Mouse (Mus musculus) CH12.LX (cell line): ENCODE measurements around the gene Tmem185b. TPM values are rescaled to one million over a fixed set of nuclear protein-coding genes. Genes with fewer than 3 reads are reported as not detected.

Experiments used
- DNase-seq: peaks from one replicate; pipeline ENCODE4 v3.0.0-alpha.2; 2013; ENCODE audit errors: extremely low read depth
- H3K27ac ChIP-seq: 2 replicates; pipeline ENCODE4 v1.5.1; 2012; ENCODE audit warnings: low read depth, mild to moderate bottlenecking, control low read depth, moderate library complexity; ENCODE audit not compliant: insufficient read depth
- H3K27me3 ChIP-seq: replicated peaks from 2 replicates; pipeline ENCODE3; 2012; ENCODE audit warnings: inconsistent platforms
- H3K36me3 ChIP-seq, 2 experiments: replicated peaks in 1 of 2; 2 replicates each; pipeline versions ENCODE3 to v1.6.1; 2012; ENCODE audit warnings: inconsistent platforms in 1 of 2, low read length in 1 of 2, mild to moderate bottlenecking in 1 of 2, mixed read lengths in 1 of 2, moderate library complexity in 1 of 2; ENCODE audit not compliant: control insufficient read depth in 1 of 2, insufficient read depth in 1 of 2
- H3K4me1 ChIP-seq, 2 experiments: 2 replicates each; pipeline ENCODE4 v1.6.1; 2012; ENCODE audit warnings: inconsistent platforms in 1 of 2, moderate library complexity in 1 of 2; ENCODE audit not compliant: insufficient read depth in 2 of 2, control insufficient read depth in 1 of 2
- H3K4me2 ChIP-seq: 2 replicates; pipeline ENCODE4 v1.6.1; 2012; ENCODE audit warnings: low read depth, mild to moderate bottlenecking, control low read depth; ENCODE audit not compliant: poor library complexity, insufficient read depth, severe bottlenecking
- H3K4me3 ChIP-seq, 3 experiments: fragments of 150-350 bp in 1 of 3; sonication (generic) in 1 of 3; replicated peaks in 1 of 3; 2 replicates each; pipeline versions ENCODE3 to v1.5.1; 2011 to 2012; ENCODE audit warnings: low read depth in 2 of 3, low read length in 2 of 3, mild to moderate bottlenecking in 2 of 3, moderate library complexity in 2 of 3, control low read depth in 1 of 3, improper control_type of control experiment in 1 of 3, inconsistent platforms in 1 of 3, mixed read lengths in 1 of 3; ENCODE audit not compliant: poor library complexity in 1 of 3
- H3K79me2 ChIP-seq: replicated peaks from 2 replicates; pipeline ENCODE4 v1.6.1; 2012; ENCODE audit warnings: mild to moderate bottlenecking, moderate library complexity; ENCODE audit not compliant: control insufficient read depth, poor library complexity, insufficient read depth, severe bottlenecking; ENCODE audit errors: extremely low read depth
- H3K9ac ChIP-seq: 2 replicates; pipeline ENCODE4 v1.6.1; 2012; ENCODE audit warnings: low read depth, mild to moderate bottlenecking, control low read depth, moderate library complexity; ENCODE audit not compliant: insufficient read depth
- H3K9me3 ChIP-seq: replicated peaks from 2 replicates; pipeline ENCODE3; 2012; ENCODE audit warnings: low read length, inconsistent platforms, mixed read lengths
- BHLHE40 ChIP-seq: IDR thresholded peaks from 2 replicates; pipeline ENCODE4 v1.6.1; 2011; ENCODE audit warnings: mild to moderate bottlenecking, low read depth, low read length, improper control_type of control experiment
- CHD1 ChIP-seq: IDR thresholded peaks from 2 replicates; pipeline ENCODE4 v1.6.1; 2012; ENCODE audit warnings: low read depth, low read length, improper control_type of control experiment, inconsistent platforms
- CHD2 ChIP-seq: IDR thresholded peaks from 2 replicates; pipeline ENCODE4 v1.6.1; 2011; ENCODE audit warnings: low read length, improper control_type of control experiment
- CTCF ChIP-seq, 2 experiments: IDR thresholded peaks in 1 of 2; conservative IDR thresholded peaks in 1 of 2; 2 replicates each; pipeline ENCODE4 v1.5.1; 2011 to 2012; ENCODE audit warnings: low read depth in 2 of 2, low read length in 2 of 2, improper control_type of control experiment in 1 of 2, inconsistent platforms in 1 of 2, mild to moderate bottlenecking in 1 of 2, moderate library complexity in 1 of 2
- E2F4 ChIP-seq: IDR thresholded peaks from 2 replicates; pipeline ENCODE4 v1.6.1; 2011; ENCODE audit warnings: low read depth, low read length, improper control_type of control experiment; ENCODE audit not compliant: insufficient replicate concordance
- ELF1 ChIP-seq: IDR thresholded peaks from 2 replicates; pipeline ENCODE4 v1.6.1; 2014; ENCODE audit warnings: low read depth, mild to moderate bottlenecking, inconsistent platforms, low read length, improper control_type of control experiment
- EP300 ChIP-seq: IDR thresholded peaks from 2 replicates; pipeline ENCODE4 v1.6.1; 2011; ENCODE audit warnings: low read length, improper control_type of control experiment
- ETS1 ChIP-seq: conservative IDR thresholded peaks from 2 replicates; pipeline ENCODE4 v1.6.1; 2012; ENCODE audit warnings: low read depth, mild to moderate bottlenecking, inconsistent platforms, low read length, improper control_type of control experiment, moderate library complexity
- GABPA ChIP-seq: IDR thresholded peaks from 2 replicates; pipeline ENCODE4 v1.6.1; 2012; ENCODE audit warnings: low read depth, low read length, improper control_type of control experiment, inconsistent platforms; ENCODE audit not compliant: insufficient replicate concordance
- HCFC1 ChIP-seq: IDR thresholded peaks from 2 replicates; pipeline ENCODE4 v1.6.1; 2012; ENCODE audit warnings: low read depth, mild to moderate bottlenecking, inconsistent platforms, low read length, improper control_type of control experiment
- IRF4 ChIP-seq: IDR thresholded peaks from 2 replicates; pipeline ENCODE4 v1.6.1; 2014; ENCODE audit warnings: low read depth, mild to moderate bottlenecking, inconsistent platforms, low read length, improper control_type of control experiment
- JUN ChIP-seq: IDR thresholded peaks from 2 replicates; pipeline ENCODE4 v1.6.1; 2011; ENCODE audit warnings: low read depth, mild to moderate bottlenecking, low read length, improper control_type of control experiment, moderate library complexity; ENCODE audit not compliant: insufficient read depth
- JUND ChIP-seq: conservative IDR thresholded peaks from 2 replicates; pipeline ENCODE4 v1.6.1; 2011; ENCODE audit warnings: low read depth, low read length, improper control_type of control experiment
- KAT2A ChIP-seq: IDR thresholded peaks from 2 replicates; pipeline ENCODE4 v1.6.1; 2012; ENCODE audit warnings: low read length, improper control_type of control experiment, inconsistent platforms; ENCODE audit not compliant: insufficient replicate concordance
- MAFK ChIP-seq: IDR thresholded peaks from 2 replicates; pipeline ENCODE4 v1.6.1; 2011; ENCODE audit warnings: low read length, improper control_type of control experiment; ENCODE audit not compliant: insufficient replicate concordance
- MAX ChIP-seq: IDR thresholded peaks from 2 replicates; pipeline ENCODE4 v1.6.1; 2011; ENCODE audit warnings: low read length, improper control_type of control experiment
- MAZ ChIP-seq: IDR thresholded peaks from 2 replicates; pipeline ENCODE4 v1.6.1; 2012; ENCODE audit warnings: low read depth, mild to moderate bottlenecking, inconsistent platforms, low read length, improper control_type of control experiment, moderate library complexity
- MEF2A ChIP-seq: IDR thresholded peaks from 2 replicates; pipeline ENCODE4 v1.6.1; 2014; ENCODE audit warnings: low read depth, mild to moderate bottlenecking, inconsistent platforms, low read length, improper control_type of control experiment, borderline replicate concordance
- MXI1 ChIP-seq: IDR thresholded peaks from 2 replicates; pipeline ENCODE4 v1.6.1; 2011; ENCODE audit warnings: mild to moderate bottlenecking, low read depth, low read length, improper control_type of control experiment
- MYC ChIP-seq: IDR thresholded peaks from 2 replicates; pipeline ENCODE4 v1.6.1; 2011; ENCODE audit warnings: low read depth, mild to moderate bottlenecking, improper control_type of control experiment, low read length
- NELFE ChIP-seq: IDR thresholded peaks from 2 replicates; pipeline ENCODE4 v1.6.1; 2011; ENCODE audit warnings: low read depth, low read length, improper control_type of control experiment
- NRF1 ChIP-seq: IDR thresholded peaks from 2 replicates; pipeline ENCODE4 v1.6.1; 2014; ENCODE audit warnings: low read depth, mild to moderate bottlenecking, inconsistent platforms, low read length, improper control_type of control experiment, moderate library complexity
- PAX5 ChIP-seq: IDR thresholded peaks from 2 replicates; pipeline ENCODE4 v1.6.1; 2012; ENCODE audit warnings: low read length, inconsistent platforms, mixed read lengths
- POLR2A ChIP-seq: IDR thresholded peaks from 2 replicates; pipeline ENCODE4 v1.6.1; 2011; ENCODE audit warnings: low read depth, mild to moderate bottlenecking, improper control_type of control experiment, low read length
- POLR2AphosphoS2 ChIP-seq: IDR thresholded peaks from 2 replicates; pipeline ENCODE4 v1.6.1; 2011; ENCODE audit warnings: low read depth, low read length, improper control_type of control experiment
- RAD21 ChIP-seq: IDR thresholded peaks from 2 replicates; pipeline ENCODE4 v1.6.1; 2011; ENCODE audit warnings: low read depth, mild to moderate bottlenecking, low read length, improper control_type of control experiment, moderate library complexity
- RCOR1 ChIP-seq: conservative IDR thresholded peaks from 2 replicates; pipeline ENCODE4 v1.6.1; 2012; ENCODE audit warnings: low read depth, mild to moderate bottlenecking, inconsistent platforms, low read length, improper control_type of control experiment
- SIN3A ChIP-seq: IDR thresholded peaks from 2 replicates; pipeline ENCODE4 v1.6.1; 2012; ENCODE audit warnings: low read length, improper control_type of control experiment, inconsistent platforms
- SMC3 ChIP-seq: IDR thresholded peaks from 2 replicates; pipeline ENCODE4 v1.6.1; 2011; ENCODE audit warnings: low read depth, low read length, improper control_type of control experiment
- TBP ChIP-seq: conservative IDR thresholded peaks from 2 replicates; pipeline ENCODE4 v1.6.1; 2011; ENCODE audit warnings: low read depth, low read length, improper control_type of control experiment
- TCF12 ChIP-seq: IDR thresholded peaks from 2 replicates; pipeline ENCODE4 v1.6.1; 2014; ENCODE audit warnings: low read depth, mild to moderate bottlenecking, inconsistent platforms, low read length, improper control_type of control experiment
- UBTF ChIP-seq: IDR thresholded peaks from 2 replicates; pipeline ENCODE4 v1.6.1; 2012; ENCODE audit warnings: low read depth, mild to moderate bottlenecking, inconsistent platforms, low read length, improper control_type of control experiment, moderate library complexity
- USF1 ChIP-seq: IDR thresholded peaks from 2 replicates; pipeline ENCODE4 v1.6.1; 2014; ENCODE audit warnings: low read depth, mild to moderate bottlenecking, inconsistent platforms, low read length, improper control_type of control experiment
- USF2 ChIP-seq: conservative IDR thresholded peaks from 2 replicates; pipeline ENCODE4 v1.6.1; 2011; ENCODE audit warnings: low read depth, low read length, improper control_type of control experiment
- ZC3H11A ChIP-seq: IDR thresholded peaks from 2 replicates; pipeline ENCODE4 v1.6.1; 2012; ENCODE audit warnings: low read depth, mild to moderate bottlenecking, inconsistent platforms, low read length, improper control_type of control experiment
- ZKSCAN1 ChIP-seq: IDR thresholded peaks from 2 replicates; pipeline ENCODE4 v1.6.1; 2012; ENCODE audit warnings: low read depth, inconsistent platforms, low read length, improper control_type of control experiment, borderline replicate concordance
- ZMIZ1 ChIP-seq: IDR thresholded peaks from 2 replicates; pipeline ENCODE4 v1.6.1; 2012; ENCODE audit warnings: low read depth, mild to moderate bottlenecking, inconsistent platforms, low read length, improper control_type of control experiment
- ZNF384 ChIP-seq: IDR thresholded peaks from 2 replicates; pipeline ENCODE4 v1.6.1; 2012; ENCODE audit warnings: low read depth, low read length, improper control_type of control experiment, inconsistent platforms
- dilution Hi-C: fragments of 300-500 bp; cut with MboI; formaldehyde crosslinking; loops from 2 replicates; pipeline ENCODE4 v1.14.3; 2020; ENCODE audit warnings: low sequenced_read_pairs; ENCODE audit not compliant: extremely low pct_unique_long_range_greater_than_20kb, extremely low pct_ligation_motif_present
- in situ Hi-C: fragments of 300-500 bp; cut with MboI; formaldehyde crosslinking; loops from 3 replicates; pipeline ENCODE4 v1.14.3; 2019; ENCODE audit warnings: low sequenced_read_pairs, low pct_ligation_motif_present, low pct_unique_long_range_greater_than_20kb, mixed read lengths
- polyA plus RNA-seq: library from polyadenylated mRNA; unstranded; fragments of >175 nt; gene quantifications from 2 replicates; pipeline ENCODE4 v1.2.1, GENCODE M21; 2012; ENCODE audit warnings: low read depth; ENCODE audit not compliant: insufficient read length
- total RNA-seq, 2 experiments: library from RNA; depleted of rRNA; stranded (reverse); fragments of 300-350 nt in 1 of 2; fragments of >200 nt in 1 of 2; gene quantifications; 2 replicates each; pipeline ENCODE4 v1.2.3; 2012 to 2014

Gene Tmem185b
- 13.8 and 14.9 TPM in 2 replicates for total RNA-seq (2012; rRNA removed)
- 12.9 and 13.4 TPM in 2 replicates for total RNA-seq (2014; rRNA removed)
- polyA plus RNA-seq: 11.7 TPM in 2 replicates

DNA sequence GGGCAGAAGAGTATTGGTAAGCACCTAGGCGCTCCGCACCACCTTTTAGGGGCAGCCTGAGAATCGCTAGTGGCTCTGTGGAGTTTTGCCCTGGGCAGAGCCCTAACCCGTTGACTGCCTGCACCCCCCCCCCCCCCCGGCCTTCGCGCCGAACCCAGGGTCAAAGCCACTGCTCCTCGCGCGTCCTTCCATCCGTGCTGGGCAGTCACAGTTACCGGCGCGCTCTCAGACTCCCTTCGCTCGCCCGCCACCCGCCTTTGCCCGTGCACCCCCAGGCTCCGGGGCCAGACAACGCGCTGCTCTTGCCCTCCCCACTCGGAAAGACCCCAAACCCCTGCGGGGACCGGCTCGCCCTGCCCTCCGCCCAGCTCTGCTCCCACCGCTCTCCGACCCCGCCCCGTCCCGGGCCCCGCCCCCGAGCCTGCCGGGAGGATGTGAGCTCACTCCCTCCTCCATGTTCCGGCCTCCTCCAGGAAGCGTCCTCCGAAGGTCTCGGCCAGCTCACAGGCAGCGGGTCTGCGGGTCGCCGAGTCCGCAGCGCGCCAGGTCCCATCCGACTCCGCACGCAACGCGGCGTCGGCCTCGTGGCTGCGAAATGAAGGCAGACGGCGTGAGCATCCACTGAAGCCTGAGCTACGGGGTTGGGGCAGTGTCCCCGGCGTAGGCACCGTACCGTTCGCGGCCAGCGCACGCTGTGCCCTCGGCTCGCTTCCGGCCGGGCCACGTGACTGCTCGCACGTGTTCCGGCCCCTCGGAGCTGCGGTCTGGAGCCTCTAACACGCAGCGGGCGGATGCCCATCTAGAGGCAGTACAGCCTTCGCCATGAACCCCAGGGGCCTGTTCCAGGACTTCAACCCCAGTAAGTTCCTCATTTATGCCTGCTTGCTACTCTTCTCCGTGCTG is at the start of gene Tmem185b:
TSS of gene Tmem185b (plus strand) at position 472 of the 903 bp plus-strand sequence.
- Histone ChIP-seq H3K27me3 (no peaks in the 10 kb centered on the region), H3K36me3 (peaks cover 0 to 28% of the 10 kb centered on the region in 2 experiments), H3K79me2 (no peaks in the 10 kb centered on the region), H3K4me2 (peak within 1 kb of the TSS; percentile 87), H3K9me3 (peaks cover 20% of the 10 kb centered on the region), H3K4me3 (peak within 1 kb of the TSS; percentile 44 to 90 (median 64)), H3K27ac (peak within 1 kb of the TSS; percentile 57), H3K4me1 (peaks cover 7 to 16% of the 10 kb centered on the region in 2 experiments), H3K9ac (peak within 1 kb of the TSS; percentile 60)
- peak; percentile 62 for DNase-seq
- TF ChIP-seq ZNF384 (no peak), POLR2AphosphoS2 (no peak), ZMIZ1 (no peak), TCF12 (0 out of 2 replicates have a peak, but pooled peaks have one; percentile 28), MAZ (no peak), NELFE (peak; percentile 57), RAD21 (no peak), E2F4 (no peak), USF1 (peak; percentile 85), MAX (peak; percentile 99), POLR2A (peak; percentile 74), MYC (peak; percentile 87), JUN (no peak), SMC3 (no peak), EP300 (no peak), IRF4 (no peak), JUND (no peak), RCOR1 (no peak), MXI1 (peak; percentile 85; the same call in 1 of the 2 replicates), MEF2A (no peak), MAFK (no peak), SIN3A (no peak), ZC3H11A (no peak), CHD1 (no peak), ZKSCAN1 (no peak), KAT2A (no peak), HCFC1 (peak; percentile 56), NRF1 (no peak), ETS1 (0 out of 2 replicates have a peak, but pooled peaks have one; percentile 15), TBP (no peak), ELF1 (peak; percentile 59), BHLHE40 (peak; percentile 95), GABPA (no peak), CHD2 (no peak), PAX5 (no peak), UBTF (no peak), CTCF (conservative IDR thresholded peaks at IDR 0.05 in 1 of 2, IDR thresholded peaks at IDR 0.05 in 1 of 2; ENCODE audit: low read depth in 2 of 2, low read length in 2 of 2) (no peak), USF2 (peak; percentile 70)
- in situ Hi-C loops: no loop called here
- dilution Hi-C loops: no loop called here
